Mouse (Mus musculus) C2C12 (cell line): ENCODE data around the gene Sec14l1.

Experiments used
- CEBPB ChIP-seq: IDR thresholded peaks from one replicate; pipeline ENCODE4 v1.6.1; 2011; ENCODE audit warnings: low read depth, mild to moderate bottlenecking, control low read depth, moderate library complexity
- CTCF ChIP-seq: IDR thresholded peaks from one replicate; pipeline ENCODE4 v1.5.1; 2011; ENCODE audit not compliant: control insufficient read depth, insufficient read depth, insufficient read length
- MAX ChIP-seq: IDR thresholded peaks from one replicate; pipeline ENCODE4 v1.6.1; 2011; ENCODE audit warnings: mild to moderate bottlenecking, control low read depth
- MYOG ChIP-seq: IDR thresholded peaks from one replicate; pipeline ENCODE4 v1.6.1; 2011; ENCODE audit not compliant: control insufficient read depth, insufficient read length; ENCODE audit errors: extremely low read depth
- USF1 ChIP-seq: IDR thresholded peaks from one replicate; pipeline ENCODE4 v1.6.1; 2011; ENCODE audit warnings: low read depth, mild to moderate bottlenecking, control low read depth, moderate library complexity

- no peak for TF ChIP-seq USF1
- TF ChIP-seq CTCF = no peak
- TF ChIP-seq MAX = no peak
- no peak for TF ChIP-seq MYOG
- no peak for TF ChIP-seq CEBPB
Measured at GRCm38 (mm10) chr11:117196681-117197080, 81.7 kb downstream of the Sec14l1 start.
